Comparison of ENCODE assay signal across 11 mouse cellular contexts in genomic region chr11:54090091-54090879, GRCm38 (mm10).
"Had no signal": no experiment of that assay in that cellular context is flagged by ENCODE, and none has a peak within 500 bp of the region (broad histone marks: within the 10 kb centered on the region; RNA-seq: fewer than 3 reads in every experiment).

No protein-coding gene starts in this region.

- DNase-seq: kidney, adult 9 months; kidney, postnatal 36 days; layer of hippocampus, adult 9-11 months; layer of hippocampus, postnatal 36 days; liver, embryonic 13.5 days; lung, adult 18-20 months; lung, postnatal 36 days; right cerebral cortex, adult 18-20 months; right cerebral cortex, postnatal 25 days; spleen, adult 18-20 months; thymus, postnatal 36 days had no signal
